Mouse (Mus musculus) thymus, postnatal 25 days (tissue): ENCODE measurements around the gene Cdh16.

Experiments used
- DNase-seq: peaks from one replicate; pipeline ENCODE4 v3.0.0; 2022

Gene Cdh16

DNA sequence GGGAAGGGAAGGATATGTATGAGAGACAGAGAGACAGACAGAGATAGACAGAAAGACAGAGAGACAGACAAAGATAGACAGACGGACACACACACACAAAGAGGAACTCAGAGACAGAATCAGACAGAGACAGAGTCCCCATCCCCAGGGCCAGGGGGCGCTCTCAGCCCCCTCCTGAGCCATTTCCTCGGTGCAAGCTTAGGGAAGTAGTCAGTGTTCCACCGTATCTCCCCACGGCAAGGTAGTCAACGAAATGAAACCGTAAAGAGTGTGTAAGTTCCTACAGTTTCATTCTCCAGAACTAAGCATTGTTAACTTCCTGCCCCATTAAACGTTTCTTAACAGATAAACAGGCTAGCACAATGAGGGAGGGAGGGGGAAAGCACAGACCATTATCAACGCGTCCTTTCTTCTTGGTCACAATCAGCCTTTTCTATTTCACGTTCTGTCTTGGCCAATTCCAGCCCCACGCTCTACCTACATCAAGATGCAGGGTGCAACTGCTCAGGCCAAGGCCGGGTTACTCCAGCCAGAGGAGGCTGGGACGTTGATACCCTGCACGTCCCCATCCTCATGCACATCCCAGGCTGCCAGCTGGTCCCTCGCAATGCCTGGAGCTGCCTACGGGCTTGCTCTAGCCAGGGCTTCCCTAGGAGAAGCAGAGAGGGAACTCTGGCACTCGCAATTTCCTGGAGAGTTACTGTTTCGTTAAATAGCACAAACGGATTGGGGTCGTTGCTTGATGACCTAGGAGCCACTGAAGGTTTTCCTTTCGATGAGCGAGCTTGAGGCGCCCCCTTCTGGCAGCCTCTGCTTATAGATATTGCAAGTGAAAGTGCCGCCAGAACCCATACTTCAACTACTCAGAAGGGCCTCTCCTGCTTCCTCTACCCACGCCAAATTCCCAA is 53.5 kb downstream of the Cdh16 start:
- peak; percentile 89 for DNase-seq

- no peak for DNase-seq
Observed at GRCm38 (mm10) chr8:104569559-104569958, 54.6 kb downstream of the Cdh16 start.

- no peak for DNase-seq
Observed at GRCm38 (mm10) chr8:104565457-104565798, 58.8 kb downstream of the Cdh16 start.

- DNase-seq = peak; percentile 86
Observed at GRCm38 (mm10) chr8:104564633-104565456, 59.4 kb downstream of the Cdh16 start.

DNA sequence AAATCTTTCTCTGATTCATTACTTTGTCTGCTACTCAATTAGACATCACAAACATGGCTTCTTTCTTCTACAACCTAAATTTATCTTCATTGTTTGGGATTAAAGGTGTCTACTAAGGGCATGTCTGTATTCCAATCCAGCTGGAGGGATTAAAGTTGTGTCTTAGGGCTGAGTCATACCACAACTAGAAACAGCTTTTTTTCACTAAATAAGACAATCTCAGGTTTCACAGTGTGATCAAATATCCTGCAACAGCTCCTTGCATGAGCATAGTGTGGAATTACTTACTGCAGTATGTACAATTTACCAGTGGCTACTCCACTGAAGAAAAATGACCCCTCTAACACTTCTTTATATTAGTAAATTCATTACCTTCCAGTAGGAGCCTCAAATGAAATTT is 63.5 kb downstream of the Cdh16 start:
- DNase-seq = no peak

GRCm38 (mm10) chr8:104557226-104557625 is 67.0 kb downstream of the Cdh16 start:
- no peak for DNase-seq

DNA sequence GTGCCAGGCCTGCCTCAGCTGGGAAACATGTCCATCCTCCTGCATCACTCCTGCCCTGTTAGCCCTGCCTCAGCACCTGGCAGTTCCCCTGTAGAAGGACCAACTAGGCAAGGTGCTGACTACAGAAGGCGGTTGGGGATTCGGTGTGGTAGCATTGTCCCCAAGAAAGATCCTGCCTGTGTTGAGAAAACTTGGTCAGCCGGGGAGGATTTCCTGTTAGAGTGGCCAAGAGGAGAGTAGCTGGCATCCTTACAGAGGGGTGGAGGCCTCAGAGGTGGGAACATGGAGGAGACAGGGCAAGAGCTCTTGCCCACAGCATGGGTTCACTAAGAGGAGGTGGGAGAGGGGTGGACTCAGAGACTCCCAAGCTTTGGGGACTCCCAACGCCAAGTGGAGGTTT is 69.0 kb downstream of the Cdh16 start:
- no peak for DNase-seq
